10 mouse cellular contexts compared by ENCODE assay signal in genomic region chr15:80945851-80946250, GRCm38 (mm10). TPM values are rescaled to one million over a fixed set of nuclear protein-coding genes. Genes with fewer than 3 reads are reported as not detected.
DNase-seq lines count a peak whose midpoint lies in the region; ATAC-seq and TF ChIP-seq lines count a peak whose summit lies in the region.
"Had no signal": no experiment of that assay in that cellular context is flagged by ENCODE, and none has a peak within 500 bp of the region (broad histone marks: within the 10 kb centered on the region; RNA-seq: fewer than 3 reads in every experiment).

No protein-coding gene starts in this region.

- no peaks in the 10 kb centered on the region for H3K9me3 ChIP-seq in intestine, postnatal 0 days (ENCODE audit: control insufficient read depth)
- H3K9me3 ChIP-seq in intestine, embryonic 15.5 days: no peaks in the 10 kb centered on the region
- H3K9me3 ChIP-seq: embryonic facial prominence, embryonic 13.5 days; limb, embryonic 13.5 days had no signal

- no peaks in the 10 kb centered on the region for H3K27me3 ChIP-seq in intestine, postnatal 0 days (replicated peaks; ENCODE audit: control insufficient read depth, insufficient read depth, low read length)
- no peaks in the 10 kb centered on the region for H3K27me3 ChIP-seq in intestine, embryonic 15.5 days (replicated peaks)
- H3K27me3 ChIP-seq in splenic B cell, adult 2 months (ENCODE audit: control insufficient read depth, insufficient read depth, low read length, poor library complexity, severe bottlenecking): no peaks in the 10 kb centered on the region
- H3K27me3 ChIP-seq: embryonic facial prominence, embryonic 13.5 days; limb, embryonic 13.5 days had no signal

- no peak overlapping the region for H3K9ac ChIP-seq in intestine, postnatal 0 days (ENCODE audit: low read depth, low read length)
- no peak overlapping the region for H3K9ac ChIP-seq in intestine, embryonic 15.5 days
- H3K9ac ChIP-seq: embryonic facial prominence, embryonic 13.5 days; limb, embryonic 13.5 days had no signal

- no peaks in the 10 kb centered on the region for H3K36me3 ChIP-seq in intestine, postnatal 0 days (ENCODE audit: control insufficient read depth, insufficient read depth)
- no peaks in the 10 kb centered on the region for H3K36me3 ChIP-seq in intestine, embryonic 15.5 days
- H3K36me3 ChIP-seq in splenic B cell, adult 2 months (ENCODE audit: control insufficient read depth, insufficient read depth, low read length, poor library complexity, severe bottlenecking): no peaks in the 10 kb centered on the region; the same call in 1 of the 2 replicates

- peak; percentile 41 to 62 for DNase-seq in CD8-positive naive resting alpha-beta T cell, adult 2 months (ENCODE audit: low read depth in 2 of 2, low spot score in 2 of 2)
- DNase-seq in adrenal gland, postnatal 10 days: peak; percentile 54
- peak; percentile 24 to 74 for DNase-seq in kidney, postnatal 36 days
- peak; percentile 73 for DNase-seq in splenic B cell, adult 2 months (ENCODE audit: low read depth, low spot score)
- DNase-seq in urinary bladder, adult 18-20 months (ENCODE audit: low spot score in 2 of 2): no peak
- no peak for DNase-seq in left cerebral cortex, adult 11 months (ENCODE audit: low spot score)

- H3K4me2 ChIP-seq in intestine, postnatal 0 days (replicated peaks; ENCODE audit: low read depth): no peak overlapping the region
- H3K4me2 ChIP-seq in intestine, embryonic 15.5 days (replicated peaks): no peak overlapping the region
- H3K4me2 ChIP-seq: embryonic facial prominence, embryonic 13.5 days; limb, embryonic 13.5 days had no signal

- H3K4me1 ChIP-seq in intestine, postnatal 0 days (replicated peaks; ENCODE audit: control insufficient read depth, insufficient read depth, low read length): peaks cover 2% of the 10 kb centered on the region; the same call in 1 of the 2 replicates
- H3K4me1 ChIP-seq in intestine, embryonic 15.5 days (replicated peaks): peaks cover 10% of the 10 kb centered on the region

- H3K27ac ChIP-seq in intestine, postnatal 0 days (ENCODE audit: low read depth, low read length): no peak overlapping the region
- no peak overlapping the region for H3K27ac ChIP-seq in intestine, embryonic 15.5 days
- H3K27ac ChIP-seq: embryonic facial prominence, embryonic 13.5 days; limb, embryonic 13.5 days had no signal

- ATAC-seq in intestine, postnatal 0 days: no peak
- ATAC-seq in intestine, embryonic 15.5 days: no peak

- H3K4me3 ChIP-seq in intestine, postnatal 0 days (ENCODE audit: low read depth, low read length): no peak overlapping the region
- no peak overlapping the region for H3K4me3 ChIP-seq in intestine, embryonic 15.5 days (replicated peaks)
- H3K4me3 ChIP-seq: embryonic facial prominence, embryonic 13.5 days; limb, embryonic 13.5 days had no signal

- WGBS in intestine, postnatal 0 days: 61% methylated on average over 3 of the region's 3 CpGs
- 60% methylated on average over 3 of the region's 3 CpGs for WGBS in intestine, embryonic 15.5 days

- TF ChIP-seq CTCF in intestine, postnatal 0 days (IDR thresholded peaks at IDR 0.05; ENCODE audit: low read depth): peak; percentile 70

RNA-seq across cellular contexts. Expression of gene Adsl, which starts 2.4 kb away (rescaled TPM):
- 30.8 and 31.9 TPM in 2 replicates for polyA plus RNA-seq in intestine, postnatal 0 days (2015; fragmentation: Nextera tagmentation; extraction: Ambion mirVana)
- polyA plus RNA-seq in intestine, embryonic 15.5 days (2015; fragmentation: Nextera tagmentation; extraction: Ambion mirVana): 156 and 173 TPM in 2 replicates
- total RNA-seq in adrenal gland, postnatal 10 days (2021): 10 to 100 TPM; 47.6 to 68.2 TPM

RNA-seq across cellular contexts. Expression of gene Sgsm3, which starts 31.7 kb away (rescaled TPM):
- polyA plus RNA-seq in intestine, postnatal 0 days (2015; fragmentation: Nextera tagmentation; extraction: Ambion mirVana): 13.3 and 13.4 TPM in 2 replicates
- 27.6 and 29.2 TPM in 2 replicates for polyA plus RNA-seq in intestine, embryonic 15.5 days (2015; fragmentation: Nextera tagmentation; extraction: Ambion mirVana)
- 10 to 100 TPM; 15.2 to 20.7 TPM for total RNA-seq in adrenal gland, postnatal 10 days (2021)

Comparison
In these comparisons a context has a peak if more than half of its experiments do, and no peak if none do; other contexts are left out.
1. DNase-seq: peak in CD8-positive naive resting alpha-beta T cell, adult 2 months (2 of 2), adrenal gland, postnatal 10 days (single experiment), kidney, postnatal 36 days (2 of 2) and splenic B cell, adult 2 months (single experiment); none in urinary bladder, adult 18-20 months (0 of 2) and left cerebral cortex, adult 11 months (single experiment).